Mouse (Mus musculus) right cerebral cortex, postnatal 14 days (tissue): ENCODE data around the gene Batf.
"Not testable (repeated sequence)": the region's sequence is repeated elsewhere in the genome, so short reads cannot be mapped to it uniquely, and the experiment has no call there.

ENCODE experiments used
- DNase-seq: peaks from one replicate; pipeline ENCODE4 v3.0.0; 2022

Gene Batf

DNA sequence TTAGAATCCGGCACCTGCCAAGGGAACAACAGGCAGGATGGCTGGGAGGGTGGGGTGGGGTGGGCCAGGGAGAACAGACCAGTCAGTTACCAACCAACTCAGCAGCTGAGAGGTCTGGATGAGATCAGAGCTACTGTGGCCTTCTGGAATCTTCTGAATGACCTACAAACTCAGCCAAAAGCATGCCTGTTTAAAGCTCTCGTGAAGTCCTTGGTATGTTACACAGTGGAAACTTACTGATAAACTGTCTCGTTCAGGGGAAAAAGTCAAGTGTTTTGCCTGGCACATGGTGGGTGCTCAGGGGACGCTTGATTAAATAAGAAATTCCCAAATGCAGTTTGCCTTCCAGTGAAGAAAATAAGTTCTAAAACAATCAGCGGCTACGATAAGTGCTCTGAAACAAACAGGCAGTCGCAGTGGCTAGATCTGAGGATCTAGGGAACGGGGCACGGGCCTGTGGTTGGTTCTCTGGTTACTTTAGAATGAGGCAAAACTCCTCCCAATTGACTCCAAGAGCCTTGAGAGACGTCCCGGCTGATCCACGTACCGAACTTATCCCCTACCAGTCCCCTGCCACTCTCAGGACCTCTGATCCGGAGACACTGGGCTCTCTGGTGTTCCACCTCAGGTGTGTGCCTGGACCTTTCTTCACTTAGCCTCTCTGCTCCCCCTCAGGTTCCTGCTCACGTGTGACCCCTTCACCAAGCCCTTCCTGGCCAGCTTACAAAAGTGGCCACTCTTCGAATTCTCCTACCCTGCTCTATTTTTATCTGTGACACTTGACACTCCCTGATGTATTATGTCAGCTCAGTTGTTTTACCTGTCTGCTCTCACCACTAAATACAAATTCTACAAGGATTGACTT is 1.8 kb upstream of the Batf start:
- no peak for DNase-seq

DNA sequence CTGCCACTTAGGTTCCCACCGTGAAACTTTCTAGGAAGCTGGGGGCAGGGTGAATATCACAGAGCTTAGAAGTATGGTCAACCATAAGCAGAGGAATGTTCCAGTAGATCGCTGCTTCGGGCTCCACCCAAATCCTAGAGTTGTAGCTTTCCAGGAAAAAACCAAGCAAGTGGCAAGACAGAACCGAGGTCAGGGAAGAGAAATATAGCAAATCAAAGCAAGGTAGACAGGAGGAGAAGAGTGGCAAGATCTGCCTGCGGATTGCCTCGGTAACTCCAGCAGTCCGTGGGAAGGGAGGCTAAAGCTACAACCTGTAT is 706 bp downstream of the Batf start:
- DNase-seq: no peak

DNA sequence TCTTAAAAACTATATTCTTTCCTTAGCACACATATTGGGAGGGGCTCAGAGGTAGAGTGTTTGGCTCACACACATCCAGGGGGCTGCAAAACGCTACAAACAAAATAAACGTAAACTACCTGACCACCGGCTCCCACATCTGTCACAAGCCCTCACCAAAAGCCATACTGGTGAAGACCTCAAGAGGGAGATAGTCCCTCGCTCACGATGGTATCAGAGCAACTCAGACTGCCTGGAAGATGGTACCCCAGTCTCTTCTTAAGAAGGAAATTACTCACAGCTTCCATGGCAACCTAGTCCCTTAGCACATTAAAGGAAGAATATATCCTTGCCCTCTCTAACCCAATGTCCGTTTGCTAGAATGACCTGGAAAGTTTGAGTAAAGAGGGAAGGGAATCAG is 1.4 kb downstream of the Batf start:
- DNase-seq: no peak

DNA sequence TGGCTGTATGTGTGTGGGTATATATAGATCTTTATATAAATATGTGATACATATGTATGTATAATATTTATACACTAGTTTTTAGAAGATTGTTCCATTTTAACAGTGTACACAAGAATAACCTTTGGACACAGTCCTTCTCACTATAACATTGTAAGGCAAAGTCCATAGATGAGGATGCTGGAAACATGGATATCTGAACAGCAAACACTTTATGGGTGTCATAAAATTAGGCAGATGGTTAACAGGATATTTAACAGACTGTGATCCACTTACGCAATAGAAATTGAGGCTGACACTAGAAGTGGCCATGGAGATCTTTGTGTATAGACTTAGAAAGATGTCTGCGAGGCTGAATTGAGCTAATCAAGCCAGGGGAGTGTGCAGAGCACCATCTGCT is 9.3 kb downstream of the Batf start:
- no peak for DNase-seq

DNA sequence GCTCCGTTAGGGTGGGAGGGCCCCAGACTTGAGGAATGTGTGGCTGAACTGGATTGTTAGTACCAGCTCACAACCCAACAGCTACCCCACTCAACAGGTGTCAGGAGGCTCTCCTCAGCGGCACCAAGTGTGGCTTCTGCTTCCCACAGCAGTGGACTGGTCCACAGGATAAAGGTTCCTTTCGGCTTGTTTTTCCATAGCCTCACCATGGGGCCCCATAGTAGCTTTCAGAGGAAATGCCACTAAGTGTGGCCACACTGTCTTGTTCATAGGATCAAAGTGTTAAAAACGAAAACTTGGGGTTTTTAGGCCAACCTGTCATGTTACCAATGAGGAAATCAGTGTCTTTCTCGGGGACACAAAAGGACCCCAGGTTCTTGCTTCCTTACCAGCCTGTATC is 10.0 kb downstream of the Batf start:
- no peak for DNase-seq

DNA sequence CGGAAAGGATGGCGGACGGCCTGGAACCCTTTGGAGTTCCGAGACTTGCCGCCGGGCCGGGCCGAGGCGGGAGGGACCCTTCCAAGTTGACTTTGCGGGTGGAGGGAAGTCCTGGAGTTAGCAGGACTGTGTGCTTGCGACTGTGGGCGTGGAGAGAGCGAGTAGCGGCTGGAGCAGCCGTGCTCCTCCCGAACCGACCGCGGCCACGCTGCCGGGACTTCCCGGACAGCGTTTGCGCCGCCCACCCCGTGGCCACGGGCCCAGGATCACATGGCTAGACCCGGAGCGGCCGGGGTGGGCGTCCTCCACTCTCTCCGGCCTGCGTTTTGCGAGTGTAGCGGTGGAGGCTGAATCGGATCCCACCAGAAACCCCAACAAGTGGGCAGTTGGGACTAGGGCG is 11.7 kb downstream of the Batf start:
- DNase-seq: not testable (repeated sequence)

DNA sequence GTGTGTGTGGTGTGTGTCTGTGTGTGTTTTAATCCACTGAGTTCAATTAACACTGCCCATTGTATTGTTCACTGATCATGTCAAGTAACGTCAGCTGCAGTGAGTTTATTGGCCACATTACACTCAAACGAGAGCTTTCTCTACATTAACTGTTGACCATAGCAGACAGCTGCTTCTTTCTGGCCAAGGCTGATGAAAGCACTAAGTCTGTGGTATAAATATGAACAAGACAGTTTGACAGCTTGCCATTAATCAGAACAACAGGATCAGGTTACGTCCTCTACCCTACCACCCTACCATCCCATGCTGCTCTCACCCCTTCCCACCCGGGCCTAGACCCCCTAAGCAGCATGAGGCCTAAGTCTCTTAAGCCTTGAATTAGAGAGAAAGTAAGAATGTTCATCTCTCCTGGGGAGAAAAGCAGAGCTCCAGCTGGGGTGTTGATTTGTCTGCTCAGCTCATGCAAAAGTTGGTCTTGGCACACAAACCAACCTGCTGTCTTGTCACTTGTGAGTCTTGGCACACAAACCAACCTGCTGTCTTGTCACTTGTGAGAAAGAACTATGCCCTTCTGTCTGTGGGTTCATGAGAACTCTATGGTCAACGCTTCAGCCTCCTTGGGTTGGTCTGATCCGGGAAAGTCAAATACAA is 13.8 kb downstream of the Batf start:
- no peak for DNase-seq

DNA sequence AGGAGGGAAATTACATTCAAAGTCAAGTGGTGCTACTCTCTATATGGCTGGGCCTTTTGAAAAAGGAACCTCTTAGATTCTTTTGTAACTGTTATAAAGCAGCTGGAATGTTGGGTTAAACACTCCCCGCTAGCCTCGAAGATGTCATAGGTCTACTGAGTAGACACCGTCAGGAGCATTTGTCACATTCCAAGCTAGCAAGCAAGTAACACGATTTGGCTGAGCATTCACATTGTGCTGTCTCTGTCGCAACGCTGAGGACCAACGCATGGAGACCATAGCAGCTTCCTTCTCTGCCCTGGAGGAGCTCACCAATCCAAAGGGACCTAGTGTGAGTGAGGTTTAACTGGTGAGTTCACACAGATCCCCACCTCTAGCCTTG is 14.4 kb downstream of the Batf start:
- no peak for DNase-seq

DNA sequence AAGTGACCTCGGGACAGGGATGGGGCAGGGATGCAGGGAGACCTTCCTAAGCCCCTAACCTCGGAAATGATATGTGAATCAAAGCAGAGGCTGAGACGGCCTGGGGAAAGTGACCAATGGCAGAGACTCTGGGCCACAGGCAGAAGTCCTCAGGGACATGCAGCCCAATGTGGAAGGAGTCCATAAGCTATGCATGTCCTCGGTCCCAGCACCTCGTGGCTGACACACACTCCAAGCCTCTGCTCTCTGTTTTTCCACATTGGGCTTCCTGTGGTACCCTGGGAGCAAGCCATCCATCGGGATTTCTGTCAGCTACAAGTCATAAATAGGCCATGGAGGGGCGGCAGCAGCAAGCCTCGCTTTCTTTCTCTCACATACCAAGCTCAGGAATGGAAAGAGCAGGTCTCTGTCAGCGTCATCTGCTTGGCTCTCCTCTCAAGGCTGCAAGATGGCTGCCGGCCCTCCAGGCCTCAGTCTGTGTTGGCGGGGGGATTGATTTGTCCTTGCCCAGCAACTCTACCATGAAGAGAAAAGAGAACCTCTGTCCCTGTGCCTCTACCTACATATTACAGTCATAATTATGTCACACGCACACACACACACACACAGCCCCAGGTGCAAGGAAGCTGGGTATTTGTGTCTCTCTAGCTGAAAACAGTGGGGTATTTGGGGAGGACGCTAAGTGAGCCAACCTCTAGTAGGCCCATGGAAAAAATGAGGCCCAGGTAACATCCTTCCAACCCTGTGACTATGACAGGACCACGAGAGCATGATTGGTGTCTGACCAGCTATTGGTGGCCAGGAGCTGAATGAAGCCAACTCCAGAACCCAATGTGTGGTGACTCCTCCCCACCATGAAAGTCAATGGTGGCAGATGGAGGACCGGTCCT is 15.9 kb downstream of the Batf start:
- no peak for DNase-seq

DNA sequence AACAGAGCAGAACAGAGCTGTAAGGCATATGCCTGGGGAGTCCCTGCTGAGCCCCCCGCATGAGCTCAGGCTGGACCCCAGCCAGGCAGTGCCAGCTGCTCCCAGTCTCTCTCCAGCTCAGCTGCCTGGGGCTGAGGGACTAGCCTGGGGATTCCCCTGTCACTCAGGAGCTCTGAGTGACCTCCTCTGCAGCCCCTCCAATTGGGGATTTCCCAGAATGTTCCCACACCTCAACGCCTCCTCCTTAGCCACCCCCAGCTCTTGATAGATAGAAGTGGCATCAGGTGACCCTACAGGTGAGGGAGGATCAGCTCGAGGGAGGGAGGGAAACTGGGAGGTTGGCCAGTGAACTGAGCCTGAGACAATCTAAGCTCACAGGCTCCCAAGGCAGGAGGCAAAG is 17.0 kb downstream of the Batf start:
- no peak for DNase-seq

DNA sequence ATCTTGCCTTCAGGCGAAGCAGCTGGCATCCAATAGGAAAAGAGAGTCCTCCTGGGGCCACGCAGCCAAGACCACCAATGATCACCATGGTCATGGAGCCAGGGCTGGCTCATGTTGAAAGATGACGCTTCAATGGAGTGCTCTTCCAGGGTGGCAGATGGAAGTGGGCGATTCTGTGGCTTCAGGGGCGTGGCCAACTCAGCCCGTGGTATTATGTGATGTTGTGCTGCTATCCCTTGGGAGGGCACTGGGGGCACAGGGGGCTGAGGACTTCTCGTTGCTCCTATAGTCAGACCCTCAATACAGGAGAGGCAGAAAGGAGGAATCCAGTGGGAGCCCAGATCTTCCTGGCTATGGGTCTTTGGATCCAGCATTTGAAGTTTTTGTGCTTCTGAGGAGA is 18.1 kb downstream of the Batf start:
- DNase-seq: no peak

DNA sequence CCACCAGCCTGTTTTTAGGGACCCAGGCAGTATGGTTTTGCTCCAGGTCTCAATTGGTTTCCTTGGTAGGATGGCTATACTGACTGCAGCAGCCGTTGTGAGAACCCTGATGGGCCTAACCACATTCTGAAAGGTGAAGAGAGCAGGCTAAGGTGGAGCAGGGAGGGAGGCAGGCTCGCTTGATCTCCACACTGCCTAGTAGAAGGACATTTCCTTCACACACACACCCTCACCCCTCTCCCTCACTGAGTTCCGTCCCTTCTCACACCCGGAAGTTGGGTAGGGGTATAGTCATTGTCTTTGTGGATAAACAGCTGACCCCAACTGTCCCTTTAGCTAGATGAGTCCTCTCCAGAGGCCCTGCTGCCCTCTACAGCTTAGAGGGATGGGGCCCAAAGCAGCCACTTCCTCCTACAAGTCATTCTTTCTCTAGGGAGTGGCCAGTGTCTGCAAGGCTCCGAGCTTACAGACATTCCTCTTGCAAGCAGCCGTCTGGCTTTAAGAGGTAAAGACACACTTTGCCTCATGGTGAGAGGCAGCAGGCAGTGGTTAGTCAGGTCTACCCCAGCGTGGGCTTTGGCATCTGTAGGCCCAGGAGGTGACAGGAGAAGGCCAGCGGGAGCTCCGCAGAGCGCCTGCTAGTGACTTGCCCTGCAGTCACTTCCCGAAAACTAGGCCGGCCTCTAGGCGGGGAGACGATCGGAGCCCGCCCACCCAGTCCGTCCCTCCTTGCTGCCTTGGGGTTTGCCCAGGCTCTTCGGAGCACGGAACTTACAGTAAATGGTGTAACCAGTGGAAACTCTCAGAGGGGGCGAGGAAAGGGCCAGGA is 18.7 kb downstream of the Batf start:
- peak; percentile 55 for DNase-seq

DNA sequence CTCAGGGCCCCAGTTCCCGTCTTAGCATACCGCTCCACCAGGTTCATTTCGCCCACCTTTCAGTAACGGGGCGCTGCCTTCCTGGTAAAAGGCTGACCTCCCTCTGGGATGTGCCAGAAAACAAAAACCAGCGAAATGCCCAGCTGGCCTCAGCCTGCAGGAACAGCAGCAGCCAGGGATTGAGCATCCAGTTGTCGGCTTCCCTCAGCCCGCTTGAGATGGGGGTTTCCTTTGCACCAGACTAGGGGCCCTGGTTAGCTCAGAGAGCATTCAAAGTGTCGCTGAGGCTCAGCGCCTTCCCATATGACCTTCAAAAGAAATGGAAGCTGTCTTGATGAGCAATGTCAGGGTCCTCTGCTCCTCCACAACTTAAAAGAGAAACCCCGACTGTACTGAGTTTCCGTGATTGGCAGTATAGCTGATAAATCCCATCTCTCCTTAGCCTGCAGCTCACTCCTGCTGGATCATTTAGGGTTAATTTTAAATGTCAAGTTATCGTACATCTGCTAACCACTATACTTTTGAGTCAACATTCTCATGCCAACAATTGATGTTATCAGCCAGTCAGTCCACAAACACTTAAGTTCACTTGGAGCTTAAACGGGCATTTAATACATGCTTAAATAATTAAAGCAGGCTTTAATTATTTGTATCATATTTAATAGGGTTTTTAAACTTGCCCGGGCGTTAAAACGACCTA is 19.5 kb downstream of the Batf start:
- no peak for DNase-seq

DNA sequence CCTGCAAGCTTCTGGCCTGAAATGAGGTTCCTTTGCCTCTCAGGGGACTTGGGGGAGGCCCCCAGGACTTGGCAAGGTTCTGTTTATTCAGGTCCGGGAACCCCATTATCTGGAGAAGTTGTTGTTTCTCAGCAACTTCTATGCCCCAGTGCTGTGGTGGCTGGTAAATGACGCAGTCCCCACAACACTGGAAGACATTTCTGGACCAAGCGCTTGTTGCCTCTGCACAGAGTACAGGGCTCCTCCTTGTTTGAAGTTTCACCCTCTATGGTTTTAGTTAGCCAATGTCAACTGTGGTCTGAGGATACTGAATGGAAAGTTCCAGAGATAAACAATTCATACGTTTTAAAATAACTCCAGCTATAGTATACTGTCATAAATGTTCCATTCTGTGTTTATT is 20.4 kb downstream of the Batf start:
- DNase-seq: no peak

DNA sequence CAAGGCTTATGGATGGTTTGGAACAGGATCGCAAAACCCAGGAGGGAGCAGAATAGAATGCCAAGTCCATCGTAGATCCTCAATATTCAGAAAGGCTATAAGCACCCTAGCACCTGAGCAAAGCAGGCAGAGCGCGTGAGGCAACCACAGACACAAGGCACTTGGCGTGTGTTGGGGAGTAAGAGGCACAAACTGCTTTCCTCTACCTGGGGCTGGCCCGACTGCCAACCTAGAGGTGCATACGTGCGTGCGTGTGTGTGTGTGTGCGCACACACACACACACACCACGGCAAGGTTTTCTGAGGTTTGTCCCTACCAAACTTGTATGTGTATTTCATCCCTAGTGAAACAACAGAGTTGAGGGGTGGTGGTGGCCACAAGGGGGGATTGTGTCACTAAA is 20.9 kb downstream of the Batf start:
- DNase-seq: no peak

DNA sequence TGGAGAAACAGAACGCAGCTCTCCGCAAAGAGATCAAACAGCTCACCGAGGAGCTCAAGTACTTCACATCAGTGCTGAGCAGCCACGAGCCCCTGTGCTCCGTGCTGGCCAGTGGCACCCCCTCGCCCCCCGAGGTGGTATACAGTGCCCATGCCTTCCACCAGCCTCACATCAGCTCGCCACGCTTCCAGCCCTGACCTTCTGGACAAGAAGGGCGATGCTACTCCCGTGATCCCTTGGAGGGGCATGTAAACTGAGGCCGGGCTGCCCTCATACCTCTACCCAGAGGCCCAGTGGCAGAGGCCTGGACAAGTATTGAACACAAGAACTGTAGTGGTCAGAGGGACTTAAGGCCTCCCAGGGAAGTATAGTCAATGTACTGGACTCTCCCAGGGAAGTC is 22.1 kb downstream of the Batf start:
- no peak for DNase-seq

DNA sequence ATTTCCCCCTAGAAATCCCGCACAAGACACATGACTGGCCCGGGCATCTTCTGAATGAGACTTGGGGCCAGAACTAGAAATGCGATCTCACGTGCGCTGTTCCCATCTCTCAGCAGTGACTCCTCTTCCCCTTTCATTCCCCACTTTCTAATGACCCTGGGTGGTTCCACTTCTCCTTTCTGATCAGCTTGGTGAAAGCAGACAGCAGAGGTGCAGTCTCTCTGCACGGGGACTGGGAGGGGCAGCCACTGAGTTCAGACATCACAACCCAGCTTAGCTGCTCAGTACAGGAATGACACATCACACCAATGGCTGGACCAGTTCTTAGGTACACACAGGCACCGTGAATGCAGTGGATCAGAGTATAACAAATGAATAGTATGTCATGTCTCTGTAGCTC is 24.2 kb downstream of the Batf start:
- no peak for DNase-seq

DNA sequence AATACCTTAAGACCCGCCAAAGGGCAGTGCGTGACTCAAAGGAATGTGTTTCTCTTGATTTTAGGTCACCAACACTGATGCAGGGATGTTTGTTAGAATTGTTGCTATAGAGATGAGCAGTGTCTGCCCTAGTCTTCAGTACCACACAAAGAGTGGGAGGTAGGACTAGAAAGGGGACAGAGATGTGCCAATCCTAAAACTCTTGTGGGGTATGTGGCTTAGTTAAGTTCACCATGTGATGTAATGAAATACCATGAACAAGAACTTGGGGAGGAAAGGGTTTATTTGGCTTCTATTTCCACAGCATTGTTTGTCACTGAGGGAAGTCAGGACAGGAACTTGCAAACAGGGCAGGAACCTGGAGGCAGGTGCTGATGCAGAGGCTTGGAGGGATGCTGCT is 26.1 kb downstream of the Batf start:
- no peak for DNase-seq

DNA sequence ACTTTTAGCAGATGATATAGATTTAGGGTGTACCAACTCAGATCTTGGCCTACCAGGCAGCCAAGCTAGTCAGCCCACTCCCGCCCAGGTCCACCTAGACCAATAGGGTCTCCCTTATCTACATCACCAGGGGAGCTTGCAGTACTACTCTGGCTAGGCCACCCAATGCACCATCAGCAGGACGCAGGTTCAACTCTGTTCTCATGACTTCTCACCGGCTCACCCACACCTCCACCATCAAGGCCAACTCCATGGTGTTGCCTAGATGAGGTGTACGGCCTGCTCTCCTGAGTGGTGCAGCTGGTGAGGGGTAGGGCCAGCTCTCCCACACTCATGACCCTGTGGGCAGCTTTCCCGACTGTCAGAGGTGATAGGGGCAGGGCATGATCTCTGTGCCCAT is 27.7 kb downstream of the Batf start:
- DNase-seq: no peak

DNA sequence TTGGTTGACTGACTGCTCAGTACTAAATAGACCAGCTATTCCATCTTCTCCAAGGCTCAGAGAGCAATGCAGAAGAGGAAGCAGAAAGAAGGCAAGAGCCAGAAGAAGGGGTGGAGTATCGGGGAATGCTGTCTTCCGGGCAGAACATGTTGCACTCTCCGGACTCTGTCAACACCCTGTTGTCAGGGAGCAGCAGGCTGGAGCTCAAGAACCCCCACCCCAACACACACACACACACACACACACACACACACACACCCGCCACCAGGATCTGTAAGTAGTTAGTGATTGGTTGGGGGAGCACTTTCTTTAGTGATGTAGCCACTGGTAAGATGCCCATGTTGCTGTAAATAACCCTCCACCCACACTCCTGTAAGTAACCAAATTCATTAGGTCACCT is 38.8 kb downstream of the Batf start:
- DNase-seq: no peak

DNA sequence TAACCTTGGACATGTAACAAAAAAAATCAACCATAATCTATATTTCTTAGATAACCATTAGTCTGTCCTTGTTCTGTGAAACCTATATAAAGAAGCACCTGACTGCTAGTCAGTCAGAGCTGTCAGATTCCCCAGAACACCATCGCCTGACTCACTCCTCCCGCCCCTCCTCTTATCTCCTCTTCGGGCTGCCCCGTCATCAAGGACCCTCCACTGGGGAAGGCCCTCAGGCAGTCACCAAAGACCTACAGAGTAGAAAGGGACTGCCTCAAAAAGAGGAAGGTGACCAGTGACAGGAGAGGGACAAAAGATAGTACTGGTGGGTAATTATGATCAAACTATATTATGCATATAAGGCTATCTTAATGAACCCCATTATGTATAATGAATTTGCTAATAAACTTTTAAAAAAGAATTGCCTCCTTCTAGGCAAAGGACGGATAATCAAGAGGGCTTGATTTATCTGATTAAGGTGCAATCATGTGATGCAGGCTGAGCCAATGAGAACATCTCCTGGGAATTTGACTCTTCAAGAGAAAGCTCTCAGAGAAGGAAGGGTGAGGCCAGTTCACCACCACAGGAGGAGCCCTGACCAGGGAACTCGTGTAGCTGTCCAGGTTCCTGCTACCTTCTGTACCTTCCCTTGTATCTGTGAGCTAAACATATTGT is 40.4 kb downstream of the Batf start:
- no peak for DNase-seq

DNA sequence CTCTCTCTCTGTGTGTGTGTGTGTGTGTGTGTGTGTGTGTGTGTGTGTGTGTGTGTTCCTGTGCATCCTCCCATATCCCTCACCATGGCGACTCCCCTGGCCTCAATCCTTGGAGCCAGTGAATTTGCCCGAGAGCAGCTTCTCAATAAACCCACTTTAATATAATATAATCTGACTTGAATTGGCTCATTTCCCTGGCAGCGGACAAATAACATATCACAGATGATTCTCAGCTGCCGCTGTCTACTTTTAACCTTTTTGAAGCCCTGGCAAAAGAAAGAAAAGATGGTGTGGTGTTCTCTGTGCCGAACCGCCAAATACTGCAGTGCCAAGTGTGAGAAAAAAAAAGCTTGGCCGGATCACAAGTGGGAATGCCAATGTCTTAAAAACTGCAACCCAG is 41.7 kb downstream of the Batf start:
- no peak for DNase-seq
